Mouse (Mus musculus) testis, postnatal 10 days (tissue): Measurements from ENCODE around the gene Pomt2.
A peak's percentile ranks its signal among the peaks of the same experiment; 100 is the strongest.
"Not testable (repeated sequence)": the region's sequence is repeated elsewhere in the genome, so short reads cannot be mapped to it uniquely, and the experiment has no call there.

ENCODE experiments used
- DNase-seq: peaks from one replicate; pipeline ENCODE4 v3.0.0; 2021; ENCODE audit warnings: low spot score

Pomt2 gene

DNA sequence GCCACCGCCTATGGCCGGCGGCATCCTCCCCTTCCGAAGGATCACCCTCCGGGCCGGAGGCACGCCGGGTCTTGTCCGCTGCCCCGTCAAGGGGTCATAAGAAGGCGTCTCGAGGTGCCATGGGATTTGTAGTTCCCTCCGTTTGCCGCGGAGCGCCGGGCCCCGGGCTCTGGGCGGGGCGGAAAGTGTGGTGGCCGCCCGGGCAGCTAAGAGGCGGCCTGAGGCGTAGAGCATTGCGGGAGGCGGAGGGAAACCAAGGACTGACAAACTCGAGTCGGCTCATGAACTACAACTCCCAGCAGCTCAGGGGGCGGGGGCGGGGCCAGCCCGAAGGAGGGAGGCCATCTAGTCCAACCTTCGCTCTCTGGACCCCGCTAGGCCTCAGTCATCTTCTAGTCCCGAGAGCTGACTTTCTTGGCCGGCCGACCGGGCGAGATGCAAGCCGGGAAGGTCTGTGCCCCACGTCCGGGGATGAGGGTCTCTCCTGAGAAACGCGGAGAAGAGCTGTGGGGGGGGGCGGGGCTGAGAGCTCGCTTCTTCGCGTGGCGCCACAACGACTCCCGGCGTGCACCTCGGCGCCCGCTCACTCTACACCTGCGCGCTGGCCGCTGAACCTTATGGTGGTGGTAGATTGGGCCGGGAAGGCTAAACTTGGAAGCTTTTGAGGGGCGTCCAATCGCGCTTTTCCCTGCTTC lies at the start of gene Pomt2:
Pomt2 (minus strand) TSS at position 574 of the 695 bp plus-strand sequence.
- peak; percentile 91 for DNase-seq

DNA sequence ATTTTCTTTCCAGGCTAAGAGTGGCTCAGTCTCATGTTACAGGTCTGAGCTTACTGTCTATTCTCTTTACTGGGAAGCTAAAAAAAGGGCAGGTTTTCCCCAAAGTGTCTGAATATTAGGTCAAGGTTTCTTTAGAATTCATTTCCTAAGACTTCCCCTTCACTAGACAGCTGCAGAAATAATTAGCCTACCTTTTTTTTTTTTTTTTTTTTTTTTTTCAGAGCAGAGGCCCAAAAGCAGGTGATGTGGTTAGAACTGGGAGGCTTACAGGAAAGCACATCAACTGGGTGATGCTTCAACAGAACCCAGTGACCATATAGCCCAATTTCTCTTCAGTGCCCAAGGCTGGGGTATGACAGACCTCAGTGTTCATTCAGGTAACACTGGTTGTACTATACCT lies 48.5 kb upstream of the Pomt2 start:
- DNase-seq: no peak

DNA sequence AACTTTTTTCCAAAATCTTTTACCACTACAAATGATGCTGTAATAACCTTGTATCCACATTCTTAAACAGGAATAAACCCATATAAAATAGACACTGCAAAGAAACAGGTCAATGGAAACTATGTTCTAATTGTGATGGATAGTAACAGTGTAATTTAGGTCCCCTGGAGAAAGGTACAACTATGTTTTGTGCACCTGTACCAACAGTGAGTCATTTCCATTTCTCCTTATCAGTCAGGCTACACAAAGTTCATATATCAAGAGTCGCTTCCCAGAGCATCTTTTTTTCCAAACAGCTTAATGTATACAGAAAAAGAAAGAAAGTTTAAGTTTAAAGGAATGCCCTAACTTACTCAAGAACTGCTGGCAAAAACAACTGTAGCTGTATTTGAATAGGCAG lies 47.3 kb upstream of the Pomt2 start:
- no peak for DNase-seq

DNA sequence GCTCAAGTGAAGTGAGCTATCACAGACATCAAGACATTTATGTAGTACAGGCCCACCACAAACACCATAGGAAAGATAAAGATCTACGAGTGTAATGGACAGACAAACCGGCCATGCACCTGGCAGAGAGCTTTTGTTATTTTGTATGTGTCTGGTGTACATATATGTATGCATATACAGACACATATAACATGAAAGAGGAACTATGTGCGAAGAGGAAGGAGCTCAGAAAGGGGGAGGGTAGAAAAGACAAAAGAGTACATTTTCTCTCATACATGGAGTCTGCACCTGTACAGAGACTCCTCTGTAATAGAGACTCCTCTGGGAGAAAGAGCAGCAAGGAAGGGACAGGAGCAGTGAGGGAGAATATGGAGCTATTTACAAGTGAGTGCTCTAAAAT lies 45.2 kb upstream of the Pomt2 start:
- DNase-seq: no peak

DNA sequence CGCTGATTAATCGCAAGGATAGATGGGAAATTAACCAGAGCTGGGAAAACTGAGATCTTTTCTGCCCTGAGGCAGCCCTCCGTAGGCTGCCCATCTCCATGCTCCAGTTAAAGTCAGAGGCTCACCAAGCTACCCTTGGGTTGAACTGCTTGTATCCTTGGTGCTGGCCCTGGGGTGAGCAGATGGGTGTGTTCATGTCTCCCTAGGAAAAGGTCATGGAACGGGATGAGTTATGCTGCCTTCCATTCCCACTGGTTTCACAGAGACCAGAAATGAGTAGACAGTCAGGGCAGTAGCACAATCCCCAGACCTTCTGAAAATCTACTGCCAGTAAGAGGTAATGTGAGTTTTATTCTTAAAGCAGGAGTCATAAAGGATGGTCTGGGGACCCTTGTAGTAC lies 29.9 kb upstream of the Pomt2 start:
- no peak for DNase-seq

DNA sequence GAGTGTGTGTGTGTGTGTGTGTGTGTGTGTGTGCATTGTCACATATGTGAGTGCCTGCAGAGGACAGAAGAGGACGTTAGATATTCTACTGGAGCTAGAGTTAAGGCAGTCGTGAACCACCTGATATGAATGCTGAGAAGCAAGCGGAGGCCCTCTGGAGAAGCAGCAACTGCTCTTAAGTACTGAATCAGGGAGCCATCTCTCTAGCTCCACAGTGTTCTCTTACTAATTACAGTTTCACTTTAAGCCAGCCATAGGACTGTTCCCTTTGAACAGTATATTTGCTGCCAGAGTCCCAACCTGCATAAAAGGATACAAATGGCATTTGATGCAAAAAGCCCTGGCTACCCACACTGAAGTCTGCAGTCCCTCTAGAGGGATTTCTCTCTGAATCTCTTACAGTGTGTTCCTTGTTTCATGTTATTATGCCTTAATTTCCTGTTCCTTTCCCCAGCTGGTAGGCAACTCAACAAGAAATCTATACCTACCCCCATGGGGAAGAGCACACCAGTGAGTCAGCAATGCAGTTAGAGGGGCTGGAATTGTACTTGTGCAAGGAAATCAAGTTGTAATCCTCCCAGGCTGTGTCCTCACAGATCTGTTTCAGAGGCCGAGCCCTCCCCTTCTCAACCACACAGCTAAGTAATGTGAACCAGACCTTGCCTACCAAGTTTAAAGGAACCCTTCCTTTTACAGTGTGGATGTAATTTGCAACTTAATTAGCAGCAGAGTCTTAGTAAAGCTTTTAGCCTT lies 27.6 kb upstream of the Pomt2 start:
- no peak for DNase-seq

DNA sequence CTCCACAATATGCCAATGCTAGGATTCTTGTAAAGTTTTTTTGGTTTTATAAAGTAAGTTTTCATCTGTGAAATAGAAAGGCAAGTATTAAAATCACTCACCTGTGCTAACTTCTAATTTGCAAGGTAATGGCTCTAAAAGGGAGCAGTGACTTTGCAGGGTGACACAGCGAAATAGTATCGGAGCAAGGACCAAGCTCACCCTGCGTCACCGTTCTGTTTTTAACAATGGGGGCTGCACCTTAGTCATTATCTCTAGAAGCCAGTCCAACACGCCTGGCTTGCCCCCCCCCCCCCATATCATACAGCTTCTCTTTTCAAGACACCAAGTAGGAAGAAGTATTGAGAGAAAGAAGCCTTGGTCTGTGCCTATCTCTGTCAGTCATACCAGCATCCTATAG lies 13.0 kb upstream of the Pomt2 start:
- no peak for DNase-seq

DNA sequence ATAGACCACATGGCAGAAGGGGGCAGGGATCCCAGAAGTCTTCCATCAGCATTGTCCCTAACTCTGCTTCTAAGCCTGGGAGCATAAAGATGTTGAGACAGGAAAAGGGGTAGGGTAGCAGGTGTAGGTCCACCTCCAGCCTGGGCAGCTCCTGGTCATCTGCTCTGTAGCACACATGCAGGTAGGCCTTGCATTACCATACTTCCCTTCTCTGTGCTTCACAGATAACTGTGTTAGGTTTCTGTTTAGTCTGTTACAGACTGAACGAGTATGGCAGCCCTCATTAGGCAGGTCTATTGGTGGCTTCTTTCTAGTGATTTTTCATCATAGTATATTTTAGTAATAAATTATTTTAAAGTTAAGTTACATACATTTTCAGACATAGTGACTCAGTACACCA lies 12.5 kb upstream of the Pomt2 start:
- DNase-seq: no peak

DNA sequence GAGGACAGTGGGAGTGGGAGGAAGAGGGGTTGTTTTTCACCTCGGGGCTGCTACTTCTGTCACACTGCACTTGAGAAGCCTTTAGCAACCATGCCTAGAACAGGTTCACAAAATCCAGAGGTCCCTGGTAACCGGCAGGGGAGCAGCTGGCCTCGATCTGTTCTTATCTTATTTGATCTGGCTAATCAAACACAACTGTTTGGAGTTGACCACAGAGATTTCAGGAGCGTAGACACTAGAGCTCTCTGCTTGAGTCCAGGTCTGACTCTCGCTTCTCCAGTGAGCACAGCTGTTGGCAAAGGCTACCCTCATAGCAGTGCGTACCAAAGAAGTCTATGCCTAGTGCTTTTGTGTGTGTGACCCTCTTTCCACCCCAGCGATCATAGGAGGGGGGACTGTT lies 10.3 kb upstream of the Pomt2 start:
- no peak for DNase-seq

DNA sequence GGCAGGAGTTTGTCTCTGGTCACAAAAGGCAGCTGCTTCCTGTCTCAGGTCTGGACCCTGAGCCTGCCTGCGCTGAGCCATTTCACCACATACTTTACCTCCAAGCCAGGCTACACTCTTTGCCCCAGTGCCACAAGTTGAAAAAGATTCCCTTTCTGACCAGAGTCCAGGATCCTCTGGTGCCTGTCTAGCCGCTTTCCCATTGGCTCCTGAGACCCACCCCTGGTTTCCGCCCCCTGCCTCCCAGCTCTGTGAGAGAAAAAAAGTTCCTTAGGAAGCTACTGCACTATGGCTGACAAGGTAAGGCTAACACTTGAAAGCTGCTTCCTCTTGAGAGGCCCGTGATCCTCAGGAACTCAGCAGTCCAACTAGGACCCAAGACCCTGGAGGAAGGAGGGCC lies 9.6 kb upstream of the Pomt2 start:
- no peak for DNase-seq

DNA sequence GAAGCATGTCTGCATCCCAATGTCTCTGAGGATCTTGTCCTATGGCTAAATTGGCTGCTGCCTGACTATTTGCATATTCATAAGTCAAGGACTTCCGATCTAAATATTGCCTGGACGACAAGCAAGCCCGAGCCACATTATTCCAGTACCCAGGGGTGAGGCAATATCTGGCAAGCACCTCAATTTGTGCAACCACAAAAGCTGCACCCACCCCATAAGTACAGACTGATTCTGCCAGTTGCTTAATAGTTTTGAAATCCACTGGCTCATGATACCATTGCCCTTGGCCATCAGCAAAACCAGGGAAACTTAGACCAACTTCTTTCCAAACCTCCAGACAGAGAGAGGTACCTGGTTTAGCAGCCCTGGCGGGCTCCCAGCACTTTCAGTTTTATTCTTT lies 6.7 kb upstream of the Pomt2 start:
- not testable (repeated sequence) for DNase-seq

DNA sequence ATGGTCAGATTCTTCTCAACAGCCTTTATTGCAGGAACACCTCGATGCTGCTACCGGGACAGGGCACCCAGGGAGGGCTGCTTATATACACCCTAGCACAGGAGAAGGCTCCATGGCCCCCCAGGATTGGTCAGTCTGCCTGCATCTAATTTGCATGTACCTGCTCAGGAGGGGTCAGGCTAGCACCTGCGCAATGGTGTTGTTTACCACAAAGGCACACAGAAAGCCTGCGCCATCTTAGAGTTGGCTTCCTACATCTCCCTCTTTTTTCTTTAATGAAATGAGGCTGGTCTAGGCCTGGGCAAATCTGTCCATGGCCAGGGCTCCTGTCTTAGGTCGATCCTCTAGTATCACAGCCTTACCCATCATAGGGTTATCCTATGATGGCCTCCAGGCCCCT lies 1.7 kb upstream of the Pomt2 start:
- DNase-seq: no peak

DNA sequence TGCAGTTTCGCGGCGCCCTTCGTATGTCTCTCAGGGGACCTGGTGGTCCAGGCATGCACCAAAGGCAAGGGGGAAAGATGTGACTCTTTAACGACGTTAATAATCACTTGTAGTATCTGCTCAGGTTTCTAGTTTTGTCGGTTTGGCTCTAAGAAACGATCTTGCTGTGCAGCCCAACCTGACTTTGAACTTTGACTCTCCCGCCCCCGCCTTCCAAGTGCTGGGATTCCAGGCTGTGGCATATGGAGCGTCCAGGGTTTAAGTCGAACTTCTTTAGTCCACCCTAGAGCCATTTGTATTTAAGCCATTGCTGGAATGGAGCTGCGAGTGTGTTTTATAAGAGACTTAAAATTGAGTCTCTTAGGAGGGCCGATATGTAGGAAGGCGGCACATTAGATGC lies 368 bp upstream of the Pomt2 start:
- DNase-seq: no peak

DNA sequence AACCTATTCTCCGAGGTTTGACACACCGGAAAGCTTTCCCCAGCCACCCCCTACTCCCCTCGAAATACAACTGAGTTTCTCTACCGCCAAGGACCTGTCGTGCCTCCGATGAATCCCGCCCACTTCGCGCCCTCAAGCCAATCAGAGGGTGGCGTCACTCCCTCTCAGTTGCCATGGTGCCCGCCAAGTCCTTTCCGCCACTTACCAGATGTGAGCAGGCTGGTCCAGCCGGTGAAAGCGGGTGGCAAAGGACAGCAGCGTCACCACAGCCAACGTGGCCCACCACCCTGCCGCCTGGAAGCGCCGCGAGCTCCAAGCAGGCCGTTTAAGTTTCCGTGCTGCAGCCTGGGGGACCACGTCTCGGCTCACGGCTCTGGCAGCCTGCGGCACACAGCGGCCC lies 802 bp downstream of the Pomt2 start, which contains the start of gene Gstz1:
Gstz1 (plus strand) TSS at position 200 of the 400 bp plus-strand sequence.
- peak; percentile 92 for DNase-seq

DNA sequence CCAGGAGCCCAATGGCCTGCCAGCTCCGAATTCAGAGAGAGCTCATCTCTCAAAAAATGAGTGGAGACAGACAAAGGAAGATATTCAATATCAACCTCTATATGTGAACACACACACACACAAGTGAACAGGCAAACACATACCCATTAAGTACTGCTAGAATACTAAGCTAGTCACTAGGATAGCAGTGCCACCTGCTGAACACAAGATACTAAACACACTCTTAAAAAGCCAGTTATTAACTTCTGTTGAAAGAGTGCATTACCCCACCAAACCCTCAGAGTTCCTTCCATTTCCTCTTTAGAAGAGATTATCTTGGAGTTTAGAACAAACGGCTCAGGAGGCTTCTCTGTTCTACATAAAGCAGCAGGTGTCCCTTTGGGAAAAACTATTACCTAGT lies 5.6 kb downstream of the Pomt2 start:
- no peak for DNase-seq

DNA sequence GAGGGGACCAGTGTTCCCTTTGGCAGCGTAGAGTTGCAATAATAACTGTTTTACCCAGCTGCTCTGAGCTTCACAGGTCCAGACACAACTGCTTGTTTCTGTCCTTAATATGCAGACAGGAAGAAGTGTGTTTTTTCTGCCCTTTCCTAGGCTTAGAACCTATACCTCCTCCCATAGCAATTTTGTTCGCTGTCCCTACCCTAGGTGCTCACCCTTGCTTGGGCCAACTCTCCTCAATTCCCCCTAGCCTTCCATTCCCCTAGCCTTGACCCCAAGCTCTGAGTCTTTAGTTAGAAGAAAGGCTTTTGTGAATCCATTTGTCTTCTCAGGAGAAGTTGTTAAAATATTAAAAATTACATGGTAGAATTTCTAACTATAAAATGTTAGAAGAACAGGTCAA lies 9.0 kb downstream of the Pomt2 start:
- no peak for DNase-seq

DNA sequence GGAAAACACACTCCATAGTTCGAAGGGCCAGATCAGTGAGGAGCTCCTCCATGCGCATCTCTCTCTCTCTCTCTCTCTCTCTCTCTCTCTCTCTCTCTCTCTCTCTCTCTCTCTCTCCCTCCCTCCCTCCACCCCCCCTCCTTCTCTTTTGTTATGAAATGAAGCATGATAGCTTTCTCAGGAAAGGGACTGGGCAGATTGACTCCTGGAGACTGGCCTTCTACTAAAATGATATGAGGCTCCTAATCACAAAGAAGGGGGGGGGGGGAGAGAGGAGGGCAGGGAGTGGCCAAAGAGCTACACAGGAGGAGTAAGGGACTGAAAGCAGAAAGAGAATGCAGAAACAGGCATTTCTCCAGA lies 9.4 kb downstream of the Pomt2 start:
- no peak for DNase-seq

DNA sequence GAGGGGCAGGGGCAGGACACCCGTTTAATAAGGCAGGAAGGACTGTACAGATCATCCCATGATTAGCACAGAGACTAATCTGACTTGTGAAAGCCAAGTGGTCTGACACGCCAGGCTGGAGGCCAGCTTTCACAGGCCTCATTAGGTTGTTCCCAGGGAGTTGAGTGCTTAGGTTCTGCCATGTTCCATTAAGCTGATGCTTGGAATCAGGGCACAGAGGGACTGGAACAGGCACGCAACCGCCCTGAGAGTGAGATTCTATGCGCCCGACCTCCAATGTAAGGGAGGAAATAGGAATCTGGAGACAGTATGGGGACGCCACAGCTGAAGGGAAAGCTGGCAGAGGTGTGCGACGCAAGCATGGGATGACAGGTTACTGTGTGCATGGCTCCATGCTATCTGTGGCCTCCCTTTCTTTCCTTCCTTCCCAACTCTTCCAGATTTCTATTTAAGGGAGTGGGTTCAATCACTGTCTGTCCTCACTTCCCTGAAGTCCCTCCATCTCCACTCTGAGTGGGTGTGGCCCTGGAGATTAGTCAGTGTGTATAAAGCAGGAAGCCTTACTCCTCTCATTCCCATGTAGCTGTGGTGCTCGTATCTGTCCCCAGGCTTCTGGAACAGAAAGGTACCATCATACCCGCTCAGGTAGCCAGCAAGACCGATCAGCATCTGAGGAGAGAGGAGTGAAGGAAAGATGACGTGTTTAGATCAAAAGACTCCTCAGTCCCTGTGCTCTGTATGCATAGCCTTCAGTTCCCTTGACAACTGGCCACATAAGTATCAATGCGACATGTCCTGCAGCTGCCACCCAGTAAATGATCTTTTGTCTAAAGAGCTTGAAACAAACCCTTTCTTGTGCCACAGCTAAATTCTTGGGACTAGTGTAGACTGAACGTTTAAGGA lies 10.1 kb downstream of the Pomt2 start:
- DNase-seq: no peak

DNA sequence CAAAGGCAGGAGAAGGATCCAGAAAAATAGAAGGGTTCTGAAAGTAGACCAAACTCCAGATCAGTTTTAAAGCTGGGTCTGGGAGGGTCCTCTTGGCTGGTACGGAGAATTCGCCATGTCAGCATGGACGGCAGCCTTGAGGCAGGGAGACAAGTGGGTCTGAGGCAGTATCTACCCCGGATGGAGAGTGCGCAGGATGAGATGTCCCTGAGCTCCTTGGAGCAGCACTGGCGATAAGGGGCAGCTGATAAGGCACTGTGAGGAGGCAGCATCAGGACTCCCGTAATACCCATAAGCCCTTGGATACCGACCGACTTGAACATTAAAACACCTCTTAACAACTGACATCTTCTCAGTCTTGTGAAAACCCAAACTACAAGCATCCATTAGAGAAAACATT lies 15.0 kb downstream of the Pomt2 start:
- no peak for DNase-seq

DNA sequence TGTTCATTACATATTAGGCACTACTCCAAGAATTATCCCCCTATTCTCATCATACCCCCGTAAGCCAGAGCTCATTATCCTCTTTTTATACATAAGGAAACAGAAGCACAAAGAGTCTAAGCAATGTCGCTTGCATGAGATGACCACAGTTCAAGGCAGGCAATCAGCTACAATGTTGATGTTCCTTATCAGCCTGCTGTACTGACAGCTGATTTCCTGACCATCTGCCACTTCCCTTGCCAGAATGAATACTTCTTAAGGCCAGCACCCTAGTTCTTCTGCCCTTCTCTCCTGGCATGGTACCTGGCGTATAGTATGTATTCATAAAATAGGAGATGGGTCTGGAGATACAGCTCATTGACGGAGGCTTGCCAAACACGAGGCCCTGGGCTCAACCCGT lies 15.6 kb downstream of the Pomt2 start:
- DNase-seq: no peak

DNA sequence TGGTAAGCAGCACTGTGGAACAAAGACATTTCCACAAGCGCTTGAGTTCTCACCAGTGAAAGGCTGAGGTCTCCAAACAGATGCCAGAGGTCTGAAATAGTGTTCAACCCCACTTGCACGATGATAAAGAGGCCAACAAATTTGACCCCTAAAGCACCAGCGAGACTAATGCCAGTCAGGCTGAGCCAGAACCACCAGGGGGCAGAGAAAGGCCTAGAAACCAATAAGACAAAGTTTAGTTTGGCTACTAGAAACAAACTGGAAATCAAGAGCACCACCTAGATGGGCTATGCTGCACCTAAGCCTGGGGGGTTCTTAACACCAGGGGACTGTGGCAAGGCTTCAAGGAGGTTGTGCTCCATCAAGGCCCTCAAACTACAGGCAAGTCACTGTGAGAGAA lies 16.1 kb downstream of the Pomt2 start:
- DNase-seq: peak; percentile 67

DNA sequence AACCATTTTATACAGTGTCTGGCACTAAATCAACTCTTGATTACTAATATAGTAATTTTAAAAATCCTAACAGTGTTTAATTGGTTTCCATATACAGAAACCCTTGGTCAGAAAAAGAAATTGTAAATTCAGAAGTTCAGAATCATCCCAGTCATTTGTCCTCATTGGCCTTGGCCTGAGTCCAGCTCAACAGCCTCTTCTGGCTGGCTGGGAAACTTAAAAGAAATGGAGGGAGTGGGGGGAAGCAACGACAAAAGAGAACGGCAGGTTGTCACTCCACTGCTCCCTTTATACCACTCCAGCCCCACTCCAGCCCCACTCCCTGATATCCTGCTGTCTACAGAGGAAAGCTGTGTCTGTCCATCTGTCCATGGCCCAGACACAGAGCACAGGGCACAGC lies 16.6 kb downstream of the Pomt2 start:
- peak; percentile 59 for DNase-seq

DNA sequence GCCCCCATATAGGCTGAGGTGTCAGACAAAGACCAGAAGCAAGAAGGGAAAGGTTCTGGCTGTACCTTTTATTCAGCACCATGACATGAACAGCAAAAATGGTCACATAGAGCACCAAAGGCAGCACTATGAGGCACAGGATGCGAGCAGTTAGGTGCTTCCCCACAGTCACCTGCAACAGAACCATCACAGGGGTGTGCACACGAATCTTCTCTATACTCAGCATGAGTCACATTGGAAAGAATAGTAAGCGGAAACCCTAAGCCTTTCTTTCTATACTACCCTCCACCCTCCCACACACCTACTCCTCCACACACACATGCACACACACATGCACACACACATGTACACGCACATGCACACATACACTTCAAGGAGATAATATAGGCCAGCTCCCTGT lies 17.5 kb downstream of the Pomt2 start:
- no peak for DNase-seq
